Mouse (Mus musculus): ENCODE data around the gene Pcif1. TPM values are rescaled to one million over a fixed set of nuclear protein-coding genes. Genes with fewer than 3 reads are reported as not detected.

Pcif1 gene
- total and polyA plus RNA-seq, 3 experiments: 20.0 to 59.1 (median 33.6) TPM

DNA sequence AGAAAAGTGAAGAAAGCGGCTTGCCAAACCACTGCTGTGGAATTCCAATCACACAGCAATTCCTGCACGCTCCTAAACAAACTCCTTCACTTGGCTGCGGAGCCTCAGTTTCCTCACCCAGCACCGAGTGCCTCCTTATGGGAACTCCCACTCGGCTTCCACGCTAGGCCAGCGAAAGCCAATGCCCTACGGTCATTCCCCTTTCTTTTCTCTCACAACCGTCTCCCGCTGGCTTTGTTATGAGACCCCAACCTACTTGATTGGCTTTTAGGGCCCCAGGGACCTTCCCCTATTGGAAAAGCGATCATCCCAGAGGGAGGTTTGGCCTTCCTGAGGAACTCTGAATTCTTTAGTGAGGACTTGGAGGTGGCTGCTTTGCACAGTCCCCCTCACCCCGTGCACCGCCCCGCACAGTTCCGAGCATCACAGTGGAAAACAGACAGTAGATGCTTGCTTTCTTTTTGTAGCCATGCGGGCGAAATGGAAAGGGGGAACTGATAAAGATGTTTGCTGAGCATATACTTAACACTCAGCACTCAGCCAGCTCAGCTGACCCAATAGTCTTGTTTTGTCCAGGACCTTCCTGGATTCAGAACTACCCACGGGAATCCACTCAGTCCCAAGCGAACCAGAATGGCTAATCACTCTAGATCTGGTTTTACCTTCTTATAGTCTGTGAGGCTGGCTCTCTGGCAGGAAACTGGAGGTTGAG lies 21.1 kb upstream of the Pcif1 start:
- peaks cover 0 to 43% of the 10 kb centered on the region in 2 experiments; a peak in 3 of 4 replicates for H3K4me1 ChIP-seq (ENCODE audit: control insufficient read depth in 1 of 2, insufficient read depth in 2 of 2)
- no peak for DNase-seq (ENCODE audit: extremely low read depth)
- dilution Hi-C loops (cut with MboI; ENCODE audit: extremely low pct_ligation_motif_present, extremely low pct_unique_long_range_greater_than_20kb, low sequenced_read_pairs) (no loop called here), in situ Hi-C loops (cut with MboI; ENCODE audit: low pct_ligation_motif_present, low pct_unique_long_range_greater_than_20kb, low sequenced_read_pairs) (no loop called here)
- H3K9me3 ChIP-seq (replicated peaks; ENCODE audit: low read length): no peaks in the 10 kb centered on the region
- no peaks in the 10 kb centered on the region for H3K36me3 ChIP-seq (replicated peaks in 1 of 2; ENCODE audit: control insufficient read depth in 1 of 2, insufficient read depth in 1 of 2, low read length in 1 of 2)
- H3K79me2 ChIP-seq (replicated peaks; ENCODE audit: control insufficient read depth, extremely low read depth, insufficient read depth, poor library complexity, severe bottlenecking): no peaks in the 10 kb centered on the region
- no peak overlapping the region for H3K27ac ChIP-seq (ENCODE audit: insufficient read depth, low read depth)
- peak; percentile 19; the same call in 1 of the 2 replicates for TF ChIP-seq IRF4 (IDR thresholded peaks at IDR 0.05; ENCODE audit: low read depth, low read length)
- TF ChIP-seq MYC (IDR thresholded peaks at IDR 0.05; ENCODE audit: low read depth, low read length): no peak
- no peak for TF ChIP-seq MXI1 (IDR thresholded peaks at IDR 0.05; ENCODE audit: low read depth, low read length)
- peaks cover 19% of the 10 kb centered on the region for H3K27me3 ChIP-seq (replicated peaks)
- peak overlapping the region in 1 of 3 experiments; percentile 57 for H3K4me3 ChIP-seq (replicated peaks in 1 of 3; ENCODE audit: low read depth in 2 of 3, low read length in 2 of 3, poor library complexity in 1 of 3)
- H3K4me2 ChIP-seq (ENCODE audit: insufficient read depth, low read depth, poor library complexity, severe bottlenecking): peak overlapping the region; percentile 49
- no peak overlapping the region for H3K9ac ChIP-seq (ENCODE audit: insufficient read depth, low read depth)

DNA sequence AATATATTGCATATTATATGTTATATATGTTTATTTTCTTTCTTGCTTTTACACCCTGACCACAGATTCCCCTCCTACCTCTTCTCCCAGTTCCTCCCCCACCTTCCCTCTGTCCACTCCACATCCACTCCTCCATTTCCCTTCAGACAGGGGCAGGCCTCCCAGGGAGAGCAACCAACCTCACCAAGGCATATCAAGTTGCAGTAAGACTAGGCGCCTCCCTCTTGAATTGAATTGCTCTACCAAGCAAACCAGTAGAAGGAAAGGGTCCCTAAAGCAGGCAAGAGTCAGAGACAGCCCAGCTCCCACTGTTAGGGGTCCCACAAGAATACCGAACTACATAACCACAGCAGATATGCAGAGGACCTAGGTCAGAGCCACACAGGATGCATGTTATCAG lies 19.9 kb upstream of the Pcif1 start:
- H3K27ac ChIP-seq (ENCODE audit: insufficient read depth, low read depth): no peak overlapping the region
- dilution Hi-C loops (cut with MboI; ENCODE audit: extremely low pct_ligation_motif_present, extremely low pct_unique_long_range_greater_than_20kb, low sequenced_read_pairs): no loop called here
- peaks cover 19% of the 10 kb centered on the region for H3K27me3 ChIP-seq (replicated peaks)

DNA sequence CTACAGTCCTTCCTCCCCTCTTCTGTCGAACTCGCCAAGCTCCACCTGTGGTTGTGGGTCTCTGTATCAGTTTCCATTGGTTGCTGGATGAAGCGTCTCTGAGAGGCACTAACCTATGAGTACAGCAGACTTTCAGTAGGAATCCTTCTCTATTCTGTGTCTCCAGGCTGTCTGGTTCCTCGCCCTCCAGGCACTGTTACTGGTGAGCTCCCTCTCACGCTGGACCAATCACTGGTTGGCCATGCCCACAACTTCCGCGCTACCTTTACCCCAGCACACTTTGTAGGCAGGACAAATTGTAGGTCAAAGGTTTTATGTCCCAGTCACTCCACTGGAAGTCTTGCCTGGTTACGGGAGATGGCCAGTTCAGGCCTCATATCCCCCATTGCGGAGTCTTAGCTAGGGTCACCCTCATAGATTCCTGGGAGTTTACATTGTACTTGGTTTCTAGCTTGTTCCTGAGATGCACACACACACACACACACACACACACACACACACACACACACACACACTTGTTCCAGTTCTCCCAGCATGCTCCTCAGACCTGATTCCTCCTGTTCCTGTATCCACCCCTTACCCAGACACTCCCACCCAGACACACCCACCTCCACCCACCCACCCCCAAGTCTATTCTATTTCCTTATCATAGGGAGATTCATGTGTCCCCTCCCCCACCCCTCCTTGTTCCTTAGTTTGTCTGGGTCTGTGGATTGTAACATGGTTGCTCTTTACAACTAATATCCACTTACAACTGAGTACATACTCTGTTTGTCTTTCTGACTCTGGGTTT lies 19.3 kb upstream of the Pcif1 start:
- Histone ChIP-seq H3K4me3 (replicated peaks in 1 of 3; ENCODE audit: low read depth in 2 of 3, low read length in 2 of 3, poor library complexity in 1 of 3) (no peak overlapping the region), H3K4me2 (ENCODE audit: insufficient read depth, low read depth, poor library complexity, severe bottlenecking) (no peak overlapping the region), H3K4me1 (ENCODE audit: control insufficient read depth in 1 of 2, insufficient read depth in 2 of 2) (peaks cover 0 to 48% of the 10 kb centered on the region in 2 experiments; a peak in 3 of 4 replicates), H3K27ac (ENCODE audit: insufficient read depth, low read depth) (no peak overlapping the region), H3K79me2 (replicated peaks; ENCODE audit: control insufficient read depth, extremely low read depth, insufficient read depth, poor library complexity, severe bottlenecking) (no peaks in the 10 kb centered on the region), H3K9me3 (replicated peaks; ENCODE audit: low read length) (no peaks in the 10 kb centered on the region), H3K36me3 (replicated peaks in 1 of 2; ENCODE audit: control insufficient read depth in 1 of 2, insufficient read depth in 1 of 2, low read length in 1 of 2) (no peaks in the 10 kb centered on the region), H3K27me3 (replicated peaks) (peaks cover 19% of the 10 kb centered on the region), H3K9ac (ENCODE audit: insufficient read depth, low read depth) (no peak overlapping the region)
- in situ Hi-C loops (cut with MboI; ENCODE audit: low pct_ligation_motif_present, low pct_unique_long_range_greater_than_20kb, low sequenced_read_pairs): no loop called here
- no peak for DNase-seq (ENCODE audit: extremely low read depth)
- dilution Hi-C loops (cut with MboI; ENCODE audit: extremely low pct_ligation_motif_present, extremely low pct_unique_long_range_greater_than_20kb, low sequenced_read_pairs): no loop called here
- TF ChIP-seq JUND (conservative IDR thresholded peaks at IDR 0.05; ENCODE audit: low read depth, low read length): no peak
- TF ChIP-seq MEF2A (IDR thresholded peaks at IDR 0.05; ENCODE audit: borderline replicate concordance, low read depth, low read length): no peak
- TF ChIP-seq CHD1 (IDR thresholded peaks at IDR 0.05; ENCODE audit: low read depth, low read length): no peak
- no peak for TF ChIP-seq PAX5 (IDR thresholded peaks at IDR 0.05; ENCODE audit: low read length)

More for the DNA sequence above, 19.9 kb upstream of the Pcif1 start:
- Histone ChIP-seq H3K4me1 (ENCODE audit: control insufficient read depth in 1 of 2, insufficient read depth in 2 of 2) (peaks cover 0 to 48% of the 10 kb centered on the region in 2 experiments; a peak in 3 of 4 replicates), H3K4me2 (ENCODE audit: insufficient read depth, low read depth, poor library complexity, severe bottlenecking) (no peak overlapping the region), H3K4me3 (replicated peaks in 1 of 3; ENCODE audit: low read depth in 2 of 3, low read length in 2 of 3, poor library complexity in 1 of 3) (no peak overlapping the region), H3K9ac (ENCODE audit: insufficient read depth, low read depth) (no peak overlapping the region), H3K9me3 (replicated peaks; ENCODE audit: low read length) (no peaks in the 10 kb centered on the region), H3K36me3 (replicated peaks in 1 of 2; ENCODE audit: control insufficient read depth in 1 of 2, insufficient read depth in 1 of 2, low read length in 1 of 2) (no peaks in the 10 kb centered on the region), H3K79me2 (replicated peaks; ENCODE audit: control insufficient read depth, extremely low read depth, insufficient read depth, poor library complexity, severe bottlenecking) (no peaks in the 10 kb centered on the region)
- TF ChIP-seq ELF1 (IDR thresholded peaks at IDR 0.05; ENCODE audit: low read depth, low read length) (no peak), MAZ (IDR thresholded peaks at IDR 0.05; ENCODE audit: low read depth, low read length) (no peak), MAFK (IDR thresholded peaks at IDR 0.05; ENCODE audit: insufficient replicate concordance, low read length) (no peak), CHD1 (IDR thresholded peaks at IDR 0.05; ENCODE audit: low read depth, low read length) (no peak), USF2 (conservative IDR thresholded peaks at IDR 0.05; ENCODE audit: low read depth, low read length) (no peak), ZKSCAN1 (IDR thresholded peaks at IDR 0.05; ENCODE audit: borderline replicate concordance, low read depth, low read length) (no peak), POLR2A (IDR thresholded peaks at IDR 0.05; ENCODE audit: low read depth, low read length) (no peak), KAT2A (IDR thresholded peaks at IDR 0.05; ENCODE audit: insufficient replicate concordance, low read length) (no peak), ZC3H11A (IDR thresholded peaks at IDR 0.05; ENCODE audit: low read depth, low read length) (no peak), ZMIZ1 (IDR thresholded peaks at IDR 0.05; ENCODE audit: low read depth, low read length) (no peak), ZNF384 (IDR thresholded peaks at IDR 0.05; ENCODE audit: low read depth, low read length) (no peak), GABPA (IDR thresholded peaks at IDR 0.05; ENCODE audit: insufficient replicate concordance, low read depth, low read length) (no peak), NELFE (IDR thresholded peaks at IDR 0.05; ENCODE audit: low read depth, low read length) (no peak), POLR2AphosphoS2 (IDR thresholded peaks at IDR 0.05; ENCODE audit: low read depth, low read length) (no peak), JUN (IDR thresholded peaks at IDR 0.05; ENCODE audit: insufficient read depth, low read depth, low read length) (no peak)
- in situ Hi-C loops (cut with MboI; ENCODE audit: low pct_ligation_motif_present, low pct_unique_long_range_greater_than_20kb, low sequenced_read_pairs): no loop called here
- DNase-seq (ENCODE audit: extremely low read depth): no peak

Data from CH12.LX (cell line).